Mouse (Mus musculus) left cerebral cortex, adult 2 months (tissue): ENCODE data around the gene Cacnb2. TPM values are rescaled to one million over a fixed set of nuclear protein-coding genes. Genes with fewer than 3 reads are reported as not detected.
"Not testable (repeated sequence)": the region's sequence is repeated elsewhere in the genome, so short reads cannot be mapped to it uniquely, and the experiment has no call there.

Source experiments
- DNase-seq, 2 experiments: peaks; one replicate each; pipeline ENCODE4 v3.0.0; 2021 to 2022; ENCODE audit warnings: low spot score in 2 of 2, mixed read lengths in 1 of 2; ENCODE audit errors: extremely low spot score in 1 of 2
- H3K27ac ChIP-seq: fragments of 200-600 bp; 2 replicates; pipeline ENCODE4 v1.8.1; 2022
- H3K4me3 ChIP-seq: fragments of 200-600 bp; 2 replicates; pipeline ENCODE4 v1.8.1; 2022
- CTCF ChIP-seq: fragments of 200-600 bp; IDR thresholded peaks from 2 replicates; pipeline ENCODE4 v1.8.1; 2022; ENCODE audit warnings: antibody characterized with exemption, mild to moderate bottlenecking, moderate library complexity
- intact Hi-C: fragments of 180-260 bp; cut with DNase I; formaldehyde crosslinking; loops from one replicate; pipeline ENCODE4 v1.15.1; 2025
- total RNA-seq, 2 experiments: library from RNA; stranded (reverse); gene quantifications; 2 replicates each; pipeline ENCODE4 v1.2.3; 2021

Gene Cacnb2
- total RNA-seq, 2 experiments from 2014 or later: 45.0 to 51.9 TPM

DNA sequence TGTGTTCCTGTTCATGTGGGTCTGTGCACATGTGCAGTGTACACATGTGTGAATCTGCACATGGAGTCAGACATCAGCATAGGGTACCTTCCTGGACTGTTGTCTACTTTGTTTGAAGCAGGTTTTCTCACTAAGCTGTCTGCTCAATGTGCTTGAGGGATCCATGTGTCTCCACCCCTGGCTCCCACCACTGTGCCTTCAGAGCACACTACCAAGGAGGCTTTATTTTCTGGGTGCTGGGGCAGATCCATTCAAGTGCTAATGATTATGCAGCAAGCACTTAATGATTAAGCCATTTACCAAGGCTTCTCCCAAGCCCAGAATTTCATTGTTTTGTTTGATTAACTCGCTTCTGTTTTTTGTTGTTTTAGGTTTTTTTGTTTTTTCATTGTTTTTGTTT is 62.3 kb downstream of the Cacnb2 start:
- no peak overlapping the region for H3K27ac ChIP-seq
- intact Hi-C loops: no loop called here
- no peak for TF ChIP-seq CTCF
- H3K4me3 ChIP-seq: no peak overlapping the region
- DNase-seq: no peak

- intact Hi-C loops: no loop called here
- Histone ChIP-seq H3K27ac (no peak overlapping the region), H3K4me3 (no peak overlapping the region)
- no peak for TF ChIP-seq CTCF
- DNase-seq: no peak
These were observed 69.2 kb downstream of the Cacnb2 start for GRCm38 (mm10) chr2:14672117-14672516.

DNA sequence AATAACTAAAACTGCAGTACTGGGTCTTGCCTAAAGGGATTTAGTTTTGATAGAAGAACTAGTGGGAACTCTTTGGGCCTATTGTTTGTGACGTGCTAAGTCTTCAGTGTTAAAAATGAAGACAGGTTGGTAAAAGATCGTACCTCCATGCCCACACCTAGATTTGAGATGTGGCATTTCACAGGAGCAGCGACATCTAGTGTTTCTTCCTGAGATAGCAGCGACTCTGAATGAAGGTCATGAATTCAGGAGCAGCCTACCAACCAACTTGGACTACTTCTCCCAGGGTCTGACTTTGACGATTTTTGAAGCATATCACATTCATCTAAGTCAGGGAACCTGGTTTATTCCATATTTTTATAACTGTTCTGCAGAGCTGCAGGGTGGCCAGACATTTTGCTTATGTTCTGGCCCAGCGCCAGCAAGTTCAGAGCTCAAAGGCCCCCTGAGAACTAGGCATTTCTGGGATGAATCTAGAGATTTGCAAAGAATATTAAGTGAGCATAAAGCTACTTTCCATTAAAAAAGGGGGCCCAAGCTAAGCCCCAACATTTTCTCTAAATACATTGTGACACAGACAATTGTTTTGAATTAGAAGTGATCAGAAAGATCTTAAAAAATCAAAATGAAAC is 74.1 kb downstream of the Cacnb2 start:
- DNase-seq: peak; percentile 14

DNA sequence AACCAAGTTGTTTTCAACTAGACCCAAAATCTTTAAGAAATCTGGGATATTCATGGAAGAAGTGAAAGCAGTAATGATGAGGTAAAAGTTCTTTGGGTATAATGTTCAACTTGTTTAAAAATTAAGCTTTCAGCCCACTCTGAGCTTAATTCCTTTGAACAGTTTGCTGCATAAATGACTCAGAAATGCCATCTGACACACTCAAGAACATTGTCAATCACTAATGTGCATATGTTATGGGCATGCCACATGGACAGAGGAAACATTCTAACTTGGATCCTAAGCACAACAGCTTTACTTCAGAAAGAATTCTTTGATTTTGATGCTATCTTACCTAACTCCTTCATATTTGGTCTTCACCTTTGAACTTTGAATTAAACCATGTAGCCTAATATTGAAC is 81.3 kb downstream of the Cacnb2 start:
- no peak for TF ChIP-seq CTCF
- Histone ChIP-seq H3K27ac (no peak overlapping the region), H3K4me3 (no peak overlapping the region)
- no peak for DNase-seq
- intact Hi-C loops: no loop called here

More for the DNA sequence above, 74.1 kb downstream of the Cacnb2 start:
- Histone ChIP-seq H3K4me3 (no peak overlapping the region), H3K27ac (no peak overlapping the region)
- peak; percentile 78 for TF ChIP-seq CTCF
- intact Hi-C loops: loop anchor here (1.0 kb wide), 1 partner anchor 73 kb away; no protein-coding TSS in a partner anchor

- intact Hi-C loops: loop anchor here (2.0 to 5.0 kb wide), 3 partner anchors 391 to 646 kb away; partner anchors contain the start of gene Hacd1
- TF ChIP-seq CTCF: peak; percentile 70
- H3K27ac ChIP-seq: no peak overlapping the region
- DNase-seq: peak in 1 of 2 experiments; percentile 28
- no peak overlapping the region for H3K4me3 ChIP-seq
These were observed 100.2 kb downstream of the Cacnb2 start for GRCm38 (mm10) chr2:14702973-14703645.

DNA sequence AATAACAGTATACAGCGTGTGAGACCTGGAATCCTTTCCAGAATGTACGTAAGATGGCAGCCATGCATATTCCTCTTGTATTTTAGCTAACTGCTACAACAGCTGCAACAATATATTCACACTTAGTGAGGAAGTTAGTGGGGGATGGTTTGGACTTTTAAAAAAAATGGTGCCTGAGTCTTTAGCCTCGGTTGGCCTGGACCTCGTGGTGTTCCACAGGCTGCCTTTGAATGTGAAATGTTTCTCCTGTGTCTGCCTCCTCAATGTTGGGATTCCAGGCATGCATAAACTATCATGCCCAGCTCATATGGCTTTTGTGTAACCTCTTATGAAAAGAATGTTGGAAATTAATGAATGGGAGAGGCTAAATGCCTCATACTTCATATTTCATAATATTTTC is 100.8 kb downstream of the Cacnb2 start:
- Histone ChIP-seq H3K4me3 (no peak overlapping the region), H3K27ac (no peak overlapping the region)
- DNase-seq: no peak
- intact Hi-C loops: loop anchor here (2.0 to 5.0 kb wide), 3 partner anchors 391 to 646 kb away; partner anchors contain the start of gene Hacd1
- TF ChIP-seq CTCF: no peak

- intact Hi-C loops: no loop called here
- Histone ChIP-seq H3K4me3 (no peak overlapping the region), H3K27ac (no peak overlapping the region)
- DNase-seq: no peak
- no peak for TF ChIP-seq CTCF
These were observed 107.4 kb downstream of the Cacnb2 start for GRCm38 (mm10) chr2:14710247-14710646.

DNA sequence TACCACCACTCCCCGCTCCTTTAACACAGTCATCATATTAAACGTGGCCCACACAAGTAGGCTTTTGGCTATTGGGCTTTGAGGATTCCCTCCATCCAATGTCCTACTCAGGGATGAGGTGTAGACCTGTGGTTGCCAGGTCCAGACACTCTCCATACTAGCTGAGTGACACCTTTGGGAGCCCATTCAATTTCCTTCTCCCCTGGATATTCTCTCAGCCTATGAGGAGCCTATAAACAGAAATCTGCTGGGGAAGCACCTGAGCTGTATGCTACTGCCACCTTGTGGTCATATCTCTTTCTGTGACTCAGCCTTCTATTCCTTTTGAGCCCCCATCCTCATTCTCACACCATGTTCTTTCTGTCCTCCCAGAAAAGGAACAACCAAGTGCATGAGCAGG is 108.9 kb downstream of the Cacnb2 start:
- H3K4me3 ChIP-seq: no peak overlapping the region
- no peak overlapping the region for H3K27ac ChIP-seq
- TF ChIP-seq CTCF: peak; percentile 59
- intact Hi-C loops: no loop called here
- DNase-seq: no peak

DNA sequence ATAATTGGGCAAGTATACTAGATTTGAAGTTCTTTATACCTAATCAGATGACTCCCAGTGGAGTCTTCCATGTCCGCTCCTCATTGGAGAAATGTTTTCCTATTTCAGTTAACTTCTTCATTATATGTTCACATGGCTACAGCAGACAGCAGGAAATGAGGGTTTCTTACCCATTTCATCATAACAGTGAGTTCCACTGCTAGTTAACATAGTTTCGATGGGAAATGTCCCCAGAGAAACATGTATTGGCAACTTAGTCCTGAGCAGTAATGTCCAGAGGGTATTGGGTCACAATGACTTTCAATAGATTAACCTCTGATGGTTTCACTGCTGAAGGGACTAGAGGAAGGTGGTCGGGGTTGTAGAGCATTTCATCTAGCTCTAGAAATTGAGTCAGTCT is 110.2 kb downstream of the Cacnb2 start:
- Histone ChIP-seq H3K27ac (no peak overlapping the region), H3K4me3 (no peak overlapping the region)
- intact Hi-C loops: no loop called here
- TF ChIP-seq CTCF: no peak
- DNase-seq: no peak

DNA sequence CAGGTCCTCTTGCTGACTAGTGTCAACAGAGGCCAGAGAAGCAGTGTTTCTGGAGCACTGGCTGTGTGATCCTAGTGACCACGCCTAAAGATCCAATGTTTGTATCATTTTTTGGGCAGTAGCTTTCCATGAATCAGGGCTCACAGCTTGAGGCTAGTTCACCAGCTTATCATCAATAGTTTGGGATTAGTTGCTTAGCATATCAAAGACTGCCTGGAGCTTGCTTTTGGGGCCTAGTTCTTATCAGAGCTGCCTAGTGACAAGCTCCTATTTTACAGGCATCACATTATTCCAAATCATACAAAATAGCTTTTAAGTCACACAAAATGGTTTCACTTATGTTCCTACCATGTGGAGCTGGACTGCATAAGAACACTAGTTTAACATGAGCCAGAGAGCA is 113.8 kb downstream of the Cacnb2 start:
- intact Hi-C loops: no loop called here
- no peak for DNase-seq
- H3K4me3 ChIP-seq: no peak overlapping the region
- TF ChIP-seq CTCF: no peak
- H3K27ac ChIP-seq: no peak overlapping the region

DNA sequence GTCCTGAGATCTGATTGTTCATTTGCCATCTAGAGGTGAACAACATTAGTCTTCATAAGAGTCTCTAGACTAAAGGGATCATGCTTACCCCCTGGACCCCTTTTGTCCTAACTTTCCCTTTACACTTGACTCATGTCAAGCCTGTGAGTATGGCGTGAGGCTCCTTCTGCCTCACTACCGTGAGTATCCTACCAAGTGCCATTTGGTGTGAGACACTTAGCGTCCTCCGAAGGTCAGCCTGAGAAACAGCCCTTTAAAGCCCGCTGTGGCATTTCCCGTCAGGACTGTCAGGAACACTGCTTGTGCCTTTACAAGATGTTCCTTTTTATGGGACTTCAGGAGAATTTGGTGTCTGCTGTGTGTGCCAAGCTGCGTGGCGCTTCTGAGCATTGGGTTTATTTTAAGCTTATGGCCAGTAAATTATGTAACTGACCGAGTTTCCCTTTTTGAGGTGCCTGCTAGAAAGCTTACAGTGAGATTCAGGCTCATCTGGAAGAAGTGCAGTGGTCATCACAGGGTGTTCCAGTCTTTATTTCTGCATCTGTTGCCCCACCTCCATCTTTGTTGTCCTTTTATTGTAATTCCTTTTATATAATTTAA is 116.3 kb downstream of the Cacnb2 start:
- TF ChIP-seq CTCF: no peak
- peak overlapping the region; percentile 85 for H3K27ac ChIP-seq
- intact Hi-C loops: loop anchor here (1.0 kb wide), 1 partner anchor 20 kb away; no protein-coding TSS in a partner anchor
- no peak overlapping the region for H3K4me3 ChIP-seq
- peak in 1 of 2 experiments; percentile 38 for DNase-seq

- Histone ChIP-seq H3K27ac (no peak overlapping the region), H3K4me3 (no peak overlapping the region)
- DNase-seq: no peak
- intact Hi-C loops: no loop called here
- TF ChIP-seq CTCF: no peak
These were observed 122.5 kb downstream of the Cacnb2 start for GRCm38 (mm10) chr2:14725437-14725836.

GRCm38 (mm10) chr2:14726601-14727000 is 123.7 kb downstream of the Cacnb2 start:
- H3K4me3 ChIP-seq, H3K27ac ChIP-seq, DNase-seq, intact Hi-C loops: not testable (repeated sequence)
